Mouse (Mus musculus) heart, embryonic 12.5 days (tissue): ENCODE results near the gene Nt5c3. TPM values are rescaled to one million over a fixed set of nuclear protein-coding genes. Genes with fewer than 3 reads are reported as not detected.

ENCODE experiments used
- ATAC-seq: fragments of 200-750 bp; cut with Nextera tagmentation; 2 replicates; pipeline ENCODE4 v1.8.0; 2017; ENCODE audit warnings: moderate TSS enrichment, moderate library complexity; ENCODE audit not compliant: insufficient number of reproducible peaks, low FRiP score
- H3K27ac ChIP-seq: fragments of 300-500 bp; sonication (generic); 2 replicates; pipeline ENCODE4 v1.5.1; 2016; ENCODE audit warnings: mild to moderate bottlenecking, moderate library complexity; ENCODE audit not compliant: poor library complexity, severe bottlenecking
- H3K27me3 ChIP-seq: fragments of 300-500 bp; sonication (generic); replicated peaks from 2 replicates; pipeline ENCODE4 v1.6.1; 2016; ENCODE audit warnings: mild to moderate bottlenecking, moderate library complexity
- H3K36me3 ChIP-seq: fragments of 300-500 bp; sonication (generic); 2 replicates; pipeline ENCODE4 v1.6.1; 2016; ENCODE audit warnings: mild to moderate bottlenecking, moderate library complexity
- H3K4me1 ChIP-seq: fragments of 300-500 bp; sonication (generic); replicated peaks from 2 replicates; pipeline ENCODE4 v1.6.1; 2016; ENCODE audit warnings: mild to moderate bottlenecking
- H3K4me2 ChIP-seq: fragments of 300-500 bp; sonication (generic); 2 replicates; pipeline ENCODE4 v1.6.1; 2016; ENCODE audit warnings: mild to moderate bottlenecking, moderate library complexity
- H3K4me3 ChIP-seq: fragments of 300-500 bp; sonication (generic); 2 replicates; pipeline ENCODE4 v1.5.1; 2016; ENCODE audit warnings: mild to moderate bottlenecking
- H3K9ac ChIP-seq: fragments of 300-500 bp; sonication (generic); 2 replicates; pipeline ENCODE4 v1.6.1; 2016; ENCODE audit warnings: mild to moderate bottlenecking, moderate library complexity
- H3K9me3 ChIP-seq: fragments of 300-500 bp; sonication (generic); replicated peaks from 2 replicates; pipeline ENCODE4 v1.6.1; 2016; ENCODE audit warnings: mild to moderate bottlenecking, moderate library complexity
- WGBS: fragments of 180-500 bp; shearing (Covaris S2); methylation state at CpG from one replicate; pipeline ENCODE4 v1.1.7; 2016; 5-methylcytosine and 5-hydroxymethylcytosine counted together
- polyA plus RNA-seq: library from polyadenylated mRNA; unstranded; fragments of >200 nt; fragmentation: Nextera tagmentation; extraction: Ambion mirVana; gene quantifications from 2 replicates; pipeline ENCODE4 v1.2.1, GENCODE M21; 2016

The Nt5c3 gene
- polyA plus RNA-seq, 1 experiment from 2014 or later: 77.4 TPM

- H3K36me3 ChIP-seq: 0 out of 2 replicates have a peak, but pooled peaks cover 3% of the 10 kb centered on the region
- H3K9me3 ChIP-seq: no peaks in the 10 kb centered on the region
- no peak overlapping the region for H3K4me3 ChIP-seq
- H3K4me1 ChIP-seq: peaks cover 44% of the 10 kb centered on the region
- H3K4me2 ChIP-seq: no peak overlapping the region
- WGBS: 62% methylated on average over 1 of the region's 1 CpGs
- ATAC-seq: no peak
- H3K9ac ChIP-seq: no peak overlapping the region; the same call in 1 of the 2 replicates
- no peaks in the 10 kb centered on the region for H3K27me3 ChIP-seq
- H3K27ac ChIP-seq: peak overlapping the region; percentile 62
These were observed 19.4 kb downstream of the Nt5c3 start for GRCm38 (mm10) chr6:56904330-56904729.

DNA sequence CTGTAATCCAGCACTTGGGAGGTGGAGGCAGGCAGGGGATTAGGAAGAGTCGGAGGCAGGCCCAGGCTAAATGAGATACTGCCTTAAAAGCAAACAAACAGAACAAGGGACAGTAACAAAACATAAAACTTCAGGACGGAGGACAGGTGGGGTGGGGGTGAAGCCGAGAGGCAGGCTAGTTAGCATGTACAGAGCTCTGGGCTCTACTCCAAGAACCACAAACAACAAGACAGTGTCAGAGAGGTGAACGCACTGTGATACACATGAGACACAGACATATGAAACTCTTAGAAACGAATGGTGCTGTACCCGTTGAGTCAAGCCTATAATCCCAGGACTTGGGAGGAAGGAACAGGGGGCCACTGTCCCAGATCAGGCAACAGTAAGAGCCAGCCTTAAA is 19.9 kb downstream of the Nt5c3 start:
- WGBS: 29% methylated on average over 6 of the region's 6 CpGs
- ATAC-seq: no peak
- H3K27ac ChIP-seq: peak overlapping the region; percentile 62; the same call in 1 of the 2 replicates

GRCm38 (mm10) chr6:56902606-56903520 is 20.9 kb downstream of the Nt5c3 start:
- 49% methylated on average over 7 of the region's 7 CpGs for WGBS
- Histone ChIP-seq H3K4me2 (peak overlapping the region; percentile 18), H3K27ac (peak overlapping the region; percentile 26), H3K4me1 (peaks cover 44% of the 10 kb centered on the region), H3K4me3 (no peak overlapping the region), H3K27me3 (no peaks in the 10 kb centered on the region), H3K9ac (no peak overlapping the region), H3K36me3 (0 out of 2 replicates have a peak, but pooled peaks cover under 1% of the 10 kb centered on the region), H3K9me3 (no peaks in the 10 kb centered on the region)
- peak; percentile 77 for ATAC-seq

More for the DNA sequence above, 19.9 kb downstream of the Nt5c3 start:
- Histone ChIP-seq H3K4me1 (peaks cover 44% of the 10 kb centered on the region), H3K4me3 (no peak overlapping the region), H3K27me3 (no peaks in the 10 kb centered on the region), H3K9ac (no peak overlapping the region), H3K9me3 (no peaks in the 10 kb centered on the region), H3K4me2 (peak overlapping the region; percentile 36), H3K36me3 (0 out of 2 replicates have a peak, but pooled peaks cover 3% of the 10 kb centered on the region)

DNA sequence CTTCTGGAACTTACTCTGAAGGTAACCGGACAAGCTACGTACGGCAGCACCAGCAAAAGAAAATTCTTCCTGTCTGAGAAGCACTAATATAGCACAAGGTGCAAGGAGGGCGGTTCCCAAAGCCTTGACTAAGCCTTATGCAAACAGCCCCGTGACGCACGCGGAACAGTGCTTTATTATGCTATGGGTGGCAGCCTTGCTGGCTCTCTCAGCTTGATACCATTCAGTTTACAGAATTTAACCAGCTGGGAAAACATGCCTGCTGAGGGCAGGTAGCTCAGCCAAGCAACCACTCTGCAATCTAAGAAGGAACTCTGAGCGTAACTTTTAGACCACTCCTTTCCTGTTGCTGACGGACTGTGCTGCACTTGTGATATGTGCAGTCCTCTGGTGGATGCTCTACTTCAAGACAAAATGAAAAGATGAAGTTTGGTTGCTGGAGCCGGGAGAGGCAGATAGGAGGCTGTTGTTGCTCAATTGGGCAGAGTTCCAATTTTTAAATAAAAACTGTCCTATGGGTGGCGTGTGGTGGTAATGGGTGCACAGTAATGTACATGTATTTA is 21.8 kb downstream of the Nt5c3 start:
- Histone ChIP-seq H3K9ac (peak overlapping the region; percentile 56; the same call in 1 of the 2 replicates), H3K36me3 (no peaks in the 10 kb centered on the region), H3K4me2 (peak overlapping the region; percentile 66), H3K27ac (peak overlapping the region; percentile 50), H3K9me3 (no peaks in the 10 kb centered on the region), H3K27me3 (no peaks in the 10 kb centered on the region), H3K4me1 (peaks cover 44% of the 10 kb centered on the region), H3K4me3 (peak overlapping the region; percentile 44)
- ATAC-seq: peak; percentile 81
- 21% methylated on average over 12 of the region's 12 CpGs for WGBS

GRCm38 (mm10) chr6:56901336-56901735 is 22.4 kb downstream of the Nt5c3 start:
- Histone ChIP-seq H3K27ac (peak overlapping the region; percentile 50; the same call in 1 of the 2 replicates), H3K4me2 (peak overlapping the region; percentile 66), H3K9me3 (no peaks in the 10 kb centered on the region), H3K27me3 (no peaks in the 10 kb centered on the region), H3K4me1 (peaks cover 45% of the 10 kb centered on the region), H3K9ac (no peak overlapping the region), H3K4me3 (peak overlapping the region; percentile 44), H3K36me3 (no peaks in the 10 kb centered on the region)
- 65% methylated on average over 3 of the region's 3 CpGs for WGBS
- no peak for ATAC-seq

- H3K9ac ChIP-seq: no peak overlapping the region
- H3K4me1 ChIP-seq: peaks cover 34% of the 10 kb centered on the region
- ATAC-seq: no peak
- H3K27me3 ChIP-seq: no peaks in the 10 kb centered on the region
- no peak overlapping the region for H3K4me3 ChIP-seq
- peak overlapping the region; percentile 20; the same call in 1 of the 2 replicates for H3K4me2 ChIP-seq
- no peaks in the 10 kb centered on the region for H3K36me3 ChIP-seq
- 57% methylated on average over 3 of the region's 3 CpGs for WGBS
- peak overlapping the region; percentile 45 for H3K27ac ChIP-seq
- no peaks in the 10 kb centered on the region for H3K9me3 ChIP-seq
These were observed 24.1 kb downstream of the Nt5c3 start for GRCm38 (mm10) chr6:56899601-56900000.

GRCm38 (mm10) chr6:56890762-56891161 is 33.0 kb downstream of the Nt5c3 start:
- Histone ChIP-seq H3K4me1 (no peaks in the 10 kb centered on the region), H3K9me3 (no peaks in the 10 kb centered on the region), H3K27me3 (no peaks in the 10 kb centered on the region), H3K27ac (no peak overlapping the region), H3K4me2 (no peak overlapping the region), H3K4me3 (no peak overlapping the region), H3K36me3 (peaks cover 49% of the 10 kb centered on the region), H3K9ac (no peak overlapping the region)
- 85% methylated on average over 2 of the region's 2 CpGs for WGBS
- ATAC-seq: no peak

GRCm38 (mm10) chr6:56888561-56888960 is 35.2 kb downstream of the Nt5c3 start:
- no peak for ATAC-seq
- H3K4me2 ChIP-seq: no peak overlapping the region
- no peaks in the 10 kb centered on the region for H3K4me1 ChIP-seq
- H3K27ac ChIP-seq: no peak overlapping the region
- peaks cover 57% of the 10 kb centered on the region for H3K36me3 ChIP-seq
- H3K9ac ChIP-seq: no peak overlapping the region
- WGBS: 88% methylated on average over 6 of the region's 6 CpGs
- no peak overlapping the region for H3K4me3 ChIP-seq
- no peaks in the 10 kb centered on the region for H3K9me3 ChIP-seq
- no peaks in the 10 kb centered on the region for H3K27me3 ChIP-seq

DNA sequence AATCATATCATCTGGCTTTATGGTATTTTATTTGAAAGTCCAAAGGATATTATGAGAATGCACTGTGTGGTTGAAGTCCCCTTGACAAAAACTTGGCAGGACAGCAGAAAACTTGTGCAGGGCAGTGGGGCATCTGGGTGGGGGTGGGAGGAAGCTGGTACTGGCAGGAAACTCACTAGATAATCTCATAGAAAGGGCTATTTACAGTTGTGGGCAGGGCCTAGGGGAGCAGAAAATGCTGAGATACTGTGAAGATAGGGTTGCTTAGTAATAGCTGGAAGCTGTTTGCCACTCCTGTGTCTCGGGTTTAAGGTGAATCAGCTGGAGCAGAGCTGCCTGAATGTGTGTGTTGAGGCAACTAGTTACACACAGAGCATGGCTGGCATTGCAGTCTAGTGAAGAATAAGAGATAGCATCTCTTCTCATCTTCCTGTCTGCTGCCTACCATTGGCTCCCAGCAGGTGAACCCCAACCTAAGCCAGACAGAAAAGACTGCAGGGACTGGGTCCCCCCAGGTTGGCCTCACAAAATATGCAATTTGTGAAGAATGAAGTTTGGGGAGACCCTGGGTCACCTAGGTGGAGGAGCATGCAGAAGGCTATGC is 44.3 kb downstream of the Nt5c3 start:
- Histone ChIP-seq H3K9me3 (no peaks in the 10 kb centered on the region), H3K4me1 (peaks cover 16% of the 10 kb centered on the region), H3K27me3 (no peaks in the 10 kb centered on the region), H3K4me2 (0 out of 2 replicates have a peak overlapping the region, but pooled peaks have one; percentile 12), H3K9ac (no peak overlapping the region), H3K4me3 (no peak overlapping the region), H3K27ac (peak overlapping the region; percentile 77), H3K36me3 (peaks cover 77% of the 10 kb centered on the region)
- ATAC-seq: peak; percentile 46; the same call in 1 of the 2 replicates
- WGBS: 0% methylated on average over 1 of the region's 1 CpGs

DNA sequence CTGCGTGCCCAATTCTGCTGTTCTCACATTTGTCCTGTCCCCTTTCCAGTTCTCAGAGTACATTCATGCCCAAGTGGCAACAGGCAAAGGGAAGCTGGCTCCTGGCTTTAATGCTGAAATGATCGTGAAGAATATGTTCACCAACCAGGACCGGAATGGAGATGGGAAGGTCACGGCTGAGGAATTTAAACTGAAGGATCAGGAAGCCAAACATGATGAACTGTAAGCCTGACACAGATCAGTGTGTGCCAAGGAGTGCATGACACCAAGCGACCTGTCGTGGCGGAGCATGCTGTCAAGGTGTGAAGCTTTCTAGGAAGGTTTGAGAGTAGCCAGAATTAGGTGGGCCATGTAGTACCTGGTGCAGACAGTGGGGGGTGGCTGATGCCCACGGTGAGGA is 45.7 kb downstream of the Nt5c3 start:
- Histone ChIP-seq H3K27ac (no peak overlapping the region), H3K36me3 (peaks cover 75% of the 10 kb centered on the region), H3K9ac (no peak overlapping the region), H3K4me3 (no peak overlapping the region), H3K4me2 (no peak overlapping the region), H3K9me3 (no peaks in the 10 kb centered on the region), H3K4me1 (peaks cover 16% of the 10 kb centered on the region), H3K27me3 (no peaks in the 10 kb centered on the region)
- no peak for ATAC-seq
- 90% methylated on average over 8 of the region's 8 CpGs for WGBS

- Histone ChIP-seq H3K27ac (no peak overlapping the region), H3K4me2 (no peak overlapping the region), H3K4me3 (no peak overlapping the region), H3K9ac (no peak overlapping the region), H3K36me3 (peaks cover 67% of the 10 kb centered on the region), H3K9me3 (no peaks in the 10 kb centered on the region), H3K27me3 (no peaks in the 10 kb centered on the region), H3K4me1 (peaks cover 16% of the 10 kb centered on the region)
- no peak for ATAC-seq
- WGBS: 52% methylated on average over 4 of the region's 4 CpGs
These were observed 46.9 kb downstream of the Nt5c3 start for GRCm38 (mm10) chr6:56876870-56877269.
